Mouse (Mus musculus) embryonic fibroblast, embryonic 13.5 days (primary cell): ENCODE results near the gene Zfp933.

ENCODE experiments used
- CTCF ChIP-seq: IDR thresholded peaks from 2 replicates; pipeline ENCODE4 v1.5.1; 2011; ENCODE audit warnings: mild to moderate bottlenecking, control low read depth, low read length, moderate library complexity, borderline replicate concordance; ENCODE audit not compliant: insufficient read depth
- POLR2A ChIP-seq: IDR thresholded peaks from 2 replicates; pipeline ENCODE4 v1.6.1; 2011; ENCODE audit warnings: low read depth, mild to moderate bottlenecking, control low read depth, low read length, moderate library complexity

GRCm38 (mm10) chr4:147869238-147869637 is 21.1 kb upstream of the Zfp933 start:
- TF ChIP-seq CTCF, result no peak
- TF ChIP-seq POLR2A, result no peak; the same call in 1 of the 2 replicates
